Mouse (Mus musculus) megakaryocyte-erythroid progenitor cell, adult 5-6 weeks (primary cell): ENCODE data around the gene Cdc42ep4. TPM values are rescaled to one million over a fixed set of nuclear protein-coding genes. Genes with fewer than 3 reads are reported as not detected.

Source experiments
- ATAC-seq: replicated peaks from 2 replicates; pipeline ENCODE4 v1.8.0; 2016; ENCODE audit warnings: mild to moderate bottlenecking, inconsistent platforms; ENCODE audit not compliant: severe bottlenecking, poor library complexity, low FRiP score, low TSS enrichment
- total RNA-seq, 2 experiments: library from RNA; stranded (forward) in 1 of 2; stranded (reverse) in 1 of 2; fragments of 200-1000, 215-1000 nt in 1 of 2; fragments of >200 nt in 1 of 2; fragmentation: Nextera tagmentation in 1 of 2; gene quantifications; 2 replicates each; pipeline ENCODE4 v1.2.3; 2014 to 2017

Gene Cdc42ep4
- total RNA-seq, 2 experiments from 2014 or later = 13.7 TPM

DNA sequence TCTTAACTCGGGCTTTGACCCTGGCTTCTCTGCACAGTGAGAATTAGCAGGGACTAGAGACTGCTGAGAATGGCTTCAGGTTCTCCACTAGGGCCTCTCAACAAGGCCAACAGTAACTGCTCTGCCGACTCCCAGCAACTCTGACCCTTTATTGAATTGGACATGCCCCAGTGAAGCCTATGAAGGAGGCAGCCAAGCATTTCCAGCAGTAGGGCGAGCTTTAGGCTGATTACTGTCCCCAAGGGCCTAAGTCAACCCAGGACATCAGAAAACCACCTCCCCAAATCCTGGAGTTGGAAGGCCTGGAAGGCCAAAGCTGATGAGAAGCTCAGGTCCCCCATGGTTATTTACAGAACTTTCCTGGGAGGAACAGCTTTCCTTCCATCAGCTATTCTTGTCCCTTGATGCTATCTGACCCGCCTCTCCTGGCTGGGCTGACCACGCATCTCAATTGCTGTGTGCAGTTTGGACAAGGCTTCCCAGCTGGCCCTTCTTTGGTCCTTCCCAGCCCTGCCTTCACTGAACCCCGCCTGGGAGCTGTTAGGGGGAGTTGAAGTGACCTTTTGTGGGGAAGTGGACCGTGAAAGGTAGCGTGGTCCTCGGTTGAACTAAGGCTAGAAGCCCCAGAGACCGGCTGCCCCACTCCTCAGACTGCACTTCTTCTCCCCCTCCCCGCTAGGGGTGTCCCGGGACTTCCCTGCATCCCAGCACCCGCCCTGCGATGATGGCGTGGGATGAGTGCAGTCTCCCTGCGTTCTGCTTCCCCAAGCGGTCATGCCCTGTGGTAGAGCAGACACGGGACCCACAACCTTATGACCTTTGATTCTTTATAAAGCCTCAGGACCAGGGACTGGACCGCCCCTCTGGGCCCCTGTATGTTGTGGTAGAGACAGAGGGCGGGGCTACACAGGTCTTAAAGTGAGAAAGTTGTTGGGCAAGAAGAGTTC lies 27.3 kb upstream of the Cdc42ep4 start:
- ATAC-seq = no peak

DNA sequence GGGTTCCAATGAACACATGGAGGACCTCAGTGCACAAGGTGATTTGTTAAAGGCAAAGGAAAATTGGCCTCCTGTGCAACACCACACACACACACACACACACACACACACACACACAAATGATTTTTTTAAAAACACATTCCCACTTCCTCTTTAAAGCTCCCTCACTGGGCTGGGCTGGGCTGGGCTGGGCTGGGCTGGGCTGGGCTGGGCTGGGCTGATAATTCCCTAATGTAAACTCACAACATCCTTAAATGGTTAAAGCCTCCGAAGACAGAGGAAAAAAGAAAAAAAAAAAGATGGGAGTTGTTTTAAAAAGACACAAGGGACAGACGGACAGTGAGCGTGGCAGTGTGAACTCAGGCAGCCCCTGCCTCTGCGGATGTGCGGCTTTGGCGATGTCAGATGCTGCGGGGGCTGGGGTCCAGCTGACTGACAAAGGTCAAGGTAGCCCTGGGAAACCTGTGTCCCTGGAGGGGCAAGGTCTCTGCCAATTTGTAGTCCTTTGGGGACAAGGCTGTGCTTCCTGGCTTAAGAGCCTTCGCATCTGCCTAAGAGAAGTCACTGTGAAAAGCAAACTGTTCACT lies 26.3 kb upstream of the Cdc42ep4 start:
- no peak for ATAC-seq

DNA sequence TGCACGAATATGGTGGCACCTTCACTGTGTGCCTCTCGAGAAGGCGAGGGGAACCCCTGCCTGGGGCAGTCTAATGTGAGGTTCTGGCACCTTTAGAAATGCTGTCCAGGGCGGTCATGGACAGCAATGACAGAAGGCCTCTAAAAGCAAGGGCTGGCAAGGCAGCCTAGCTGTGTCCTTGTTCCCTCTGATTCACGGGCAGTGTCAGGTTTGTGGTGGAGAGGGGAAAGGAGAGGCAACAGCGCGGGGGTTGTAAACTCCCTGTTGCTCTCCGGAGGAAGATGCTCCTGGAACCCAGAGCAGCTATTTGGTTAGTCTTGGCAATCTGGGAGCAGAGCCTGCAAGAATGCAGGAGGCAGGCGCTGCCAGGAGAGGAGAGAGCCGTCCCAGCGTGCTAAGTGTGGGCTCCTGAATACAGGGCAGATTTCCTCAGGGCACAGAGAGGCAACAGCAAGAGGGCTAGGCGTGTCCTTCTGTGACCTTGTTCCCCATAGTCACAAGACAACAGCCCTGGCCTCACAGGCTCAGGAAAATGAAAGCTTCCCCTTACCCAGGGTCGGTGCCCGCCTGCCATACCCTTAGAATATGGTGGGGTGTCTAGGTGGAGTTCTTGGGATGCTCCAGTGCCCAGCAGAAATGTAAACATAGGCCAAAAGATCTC lies 25.3 kb upstream of the Cdc42ep4 start:
- ATAC-seq = no peak

DNA sequence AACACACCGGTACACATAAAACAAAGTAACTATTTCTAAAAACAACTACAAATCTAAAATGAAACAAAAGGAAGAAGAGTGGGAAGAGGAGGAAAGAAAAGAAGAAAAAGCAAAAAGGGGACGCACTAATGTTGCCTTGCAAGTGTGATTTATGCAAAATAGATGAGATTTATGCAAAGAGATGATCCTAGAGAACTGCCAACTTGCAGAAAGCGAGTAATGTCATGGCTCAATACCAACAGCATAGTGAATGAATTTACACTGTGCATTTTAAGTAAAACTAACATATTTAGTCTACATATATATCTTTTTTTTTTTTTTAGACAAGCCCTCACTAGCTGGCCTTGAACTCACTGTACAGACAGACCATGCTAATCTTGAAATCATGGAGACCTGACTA lies 23.1 kb upstream of the Cdc42ep4 start:
- no peak for ATAC-seq

DNA sequence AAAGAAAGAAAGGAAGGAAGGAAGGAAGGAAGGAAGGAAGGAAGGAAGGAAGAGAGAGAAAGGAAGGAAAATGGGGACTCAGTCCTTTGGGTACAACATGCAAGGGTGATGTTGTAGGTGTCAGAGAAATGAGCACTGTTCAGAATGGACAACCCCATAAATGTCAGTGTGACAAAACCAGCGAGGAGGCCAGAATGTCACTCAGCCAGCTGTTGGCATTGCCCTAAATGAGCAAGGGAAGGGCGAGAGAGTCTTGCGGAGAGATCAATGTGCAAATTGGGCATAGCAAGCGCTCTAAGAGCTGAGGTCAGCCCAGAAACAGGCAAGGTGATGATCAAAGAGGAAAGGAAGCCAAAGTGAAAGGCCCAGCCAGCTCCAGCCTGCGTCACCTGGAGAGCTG lies 21.5 kb upstream of the Cdc42ep4 start:
- no peak for ATAC-seq

DNA sequence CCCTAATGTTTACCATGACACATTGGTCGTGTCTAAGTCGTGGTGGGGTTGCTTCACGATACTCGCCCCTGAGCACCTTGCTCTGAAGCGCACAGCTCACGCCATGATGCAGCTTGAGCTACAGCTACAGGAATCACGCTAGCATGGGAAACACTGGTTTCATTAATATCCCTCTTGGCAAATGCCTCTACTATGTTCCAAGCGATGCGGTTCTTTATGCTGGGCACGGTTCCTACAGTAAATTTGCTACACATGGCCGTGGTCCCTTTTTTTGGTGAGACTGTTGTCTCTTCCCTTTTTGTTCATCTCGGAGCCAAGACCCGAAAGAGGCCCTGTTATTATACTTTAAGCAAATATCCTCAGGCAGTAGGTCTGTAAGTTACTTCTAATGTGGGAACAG lies 19.5 kb upstream of the Cdc42ep4 start:
- no peak for ATAC-seq

DNA sequence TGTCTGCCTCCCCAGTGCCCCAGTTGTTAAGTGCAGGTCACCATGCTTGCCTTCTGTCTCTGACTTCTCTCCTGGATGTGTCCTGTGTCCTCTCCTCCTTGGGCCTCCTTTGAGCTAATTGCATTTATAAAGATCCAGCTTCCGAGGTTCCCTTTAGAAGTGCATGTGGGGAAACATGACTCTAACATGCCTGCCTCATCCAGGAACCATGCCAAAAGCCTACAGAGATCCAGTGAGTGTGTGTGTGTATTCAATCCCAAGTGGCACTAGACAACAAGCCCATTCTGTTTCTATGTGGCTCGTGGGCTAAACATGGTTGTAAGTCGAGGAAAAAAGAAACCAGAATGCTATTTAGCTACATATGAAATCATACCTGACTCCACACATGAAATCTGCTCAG lies 16.7 kb upstream of the Cdc42ep4 start:
- ATAC-seq = no peak

DNA sequence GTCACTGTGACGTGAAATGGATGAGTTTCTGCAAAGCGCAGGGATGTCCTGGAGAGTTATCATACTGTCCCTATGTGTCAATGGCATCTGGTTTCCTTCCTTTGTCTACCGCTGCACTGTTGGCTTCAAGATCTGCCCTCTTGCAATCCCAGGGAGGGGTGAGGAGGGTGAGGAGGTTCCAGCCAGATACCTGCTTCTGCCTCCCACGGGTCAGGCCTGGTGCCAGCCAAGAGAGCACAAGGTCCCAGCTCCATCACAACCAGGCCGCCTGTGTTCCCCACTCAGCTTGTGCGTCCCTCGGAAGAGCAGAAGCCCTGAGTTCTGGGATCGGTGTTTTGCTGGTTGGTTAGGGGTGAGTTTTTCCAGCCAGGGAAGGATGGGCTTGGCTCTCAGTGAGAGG lies 15.6 kb upstream of the Cdc42ep4 start:
- ATAC-seq = no peak

DNA sequence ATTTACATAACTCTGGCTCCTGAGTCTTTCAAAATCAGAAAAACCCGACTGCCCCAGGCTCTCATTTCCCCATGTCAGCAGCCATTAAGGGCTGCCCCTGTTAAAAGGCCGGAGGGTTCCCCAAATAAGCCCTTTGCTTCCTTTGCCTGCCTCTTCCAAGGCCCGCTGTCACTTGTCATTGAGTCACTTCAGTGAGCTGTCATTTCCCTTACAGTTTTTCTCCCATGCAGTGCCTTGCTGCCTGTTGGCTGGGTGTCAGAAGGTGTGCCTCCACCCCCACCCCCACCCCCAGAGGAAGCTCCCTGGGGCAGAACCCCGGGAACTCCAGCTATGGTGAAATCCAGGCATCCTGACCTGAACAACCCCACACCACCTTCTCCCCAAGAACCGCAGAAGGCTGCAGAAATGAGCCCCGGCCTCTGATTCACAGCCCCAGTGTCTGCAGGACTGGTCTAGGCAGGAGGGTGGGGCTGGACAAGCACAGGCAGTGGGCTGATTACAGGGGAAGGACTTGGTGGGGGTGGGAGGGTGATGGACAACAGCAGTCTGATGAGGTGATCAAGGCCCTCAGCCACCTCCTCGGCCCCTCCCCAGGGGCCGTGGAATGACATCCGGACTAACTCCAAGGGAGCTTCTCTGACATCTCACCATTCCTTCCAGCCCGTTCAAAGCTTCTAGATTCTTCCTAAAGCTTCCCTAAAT lies 14.8 kb upstream of the Cdc42ep4 start:
- ATAC-seq = no peak

DNA sequence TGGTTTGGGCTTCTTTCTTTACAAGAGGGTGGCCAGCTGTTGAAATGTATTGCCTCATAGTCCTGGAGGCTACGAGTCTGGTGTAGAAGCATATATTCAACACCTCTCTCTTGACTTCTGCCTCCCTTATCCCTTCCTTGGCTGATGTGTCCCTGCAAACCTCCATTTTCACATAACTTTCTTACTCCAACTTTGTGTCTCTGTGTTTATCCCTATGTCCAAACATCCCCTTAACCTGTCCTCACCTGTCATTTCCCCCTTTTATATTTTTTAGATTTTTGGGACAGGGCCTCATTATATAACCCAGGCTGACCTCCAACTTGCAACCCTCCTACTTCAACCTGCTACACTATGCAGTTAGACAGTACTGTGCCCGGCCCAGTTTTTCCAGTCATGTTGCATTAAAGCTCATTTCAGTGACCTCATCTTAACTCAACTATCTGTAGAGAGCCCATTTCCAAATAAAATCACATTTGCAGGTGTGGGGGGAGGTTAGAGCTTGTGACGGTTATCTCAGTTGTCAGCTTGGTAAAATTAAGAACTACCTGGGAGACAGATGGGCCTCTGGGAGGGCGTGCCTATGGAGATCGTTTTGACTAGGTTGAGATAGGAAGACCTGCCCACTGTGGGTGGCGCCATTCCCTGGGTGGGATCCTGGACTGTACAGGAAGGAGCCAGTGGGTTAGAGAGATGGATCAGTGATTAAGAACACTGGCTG lies 12.6 kb upstream of the Cdc42ep4 start:
- no peak for ATAC-seq

DNA sequence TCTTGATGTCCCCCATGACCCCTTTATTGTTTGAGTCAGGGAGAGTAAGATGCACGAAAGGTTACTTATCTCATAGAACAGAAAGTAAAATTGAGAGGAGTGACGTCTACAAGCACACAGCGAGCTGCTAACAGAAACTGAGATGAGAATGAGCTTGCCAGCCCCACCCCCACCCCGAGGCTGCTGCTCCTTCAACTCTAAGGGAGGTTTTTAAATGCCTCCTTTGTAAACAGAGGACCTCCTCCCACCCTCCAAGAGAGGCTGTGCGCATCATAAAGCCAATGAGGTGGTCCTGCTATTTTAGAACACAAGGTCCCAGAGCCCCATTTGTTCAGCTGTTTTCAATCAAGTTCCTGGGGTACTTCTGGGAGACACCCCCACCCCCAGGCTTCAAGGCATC lies 11.8 kb upstream of the Cdc42ep4 start:
- peak; percentile 72 for ATAC-seq

DNA sequence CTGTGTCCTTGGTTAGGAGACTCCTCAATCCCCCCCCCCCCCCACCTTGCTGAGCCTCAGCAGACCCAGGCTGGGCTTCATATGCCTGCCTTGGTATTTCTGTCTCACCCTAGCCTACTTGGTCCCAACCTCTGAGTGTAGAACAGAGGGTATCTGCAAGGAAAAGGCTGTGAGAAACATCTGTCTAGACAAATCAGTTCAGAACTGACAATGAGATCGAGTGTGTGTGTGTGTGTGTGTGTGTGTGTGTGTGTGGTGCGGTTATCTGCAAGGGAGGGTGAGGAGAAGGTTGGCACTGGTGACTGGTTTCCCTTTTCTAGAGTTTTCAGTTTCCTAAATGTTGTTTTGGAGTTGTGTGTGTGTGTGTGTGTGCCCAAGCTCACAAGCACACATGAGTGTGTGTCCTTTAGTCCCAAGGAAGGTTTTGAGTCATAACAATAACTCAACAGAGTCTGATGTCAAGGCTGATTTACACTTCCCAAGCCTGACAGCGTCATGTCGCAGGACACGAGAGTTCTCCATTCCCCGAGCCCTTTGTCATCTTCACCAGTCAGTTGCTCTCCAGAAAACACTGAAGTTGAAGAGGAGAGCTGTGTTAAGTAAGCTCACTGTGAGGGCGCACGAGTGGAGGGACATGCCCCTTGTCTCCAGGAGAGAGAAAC lies 10.6 kb upstream of the Cdc42ep4 start:
- no peak for ATAC-seq

DNA sequence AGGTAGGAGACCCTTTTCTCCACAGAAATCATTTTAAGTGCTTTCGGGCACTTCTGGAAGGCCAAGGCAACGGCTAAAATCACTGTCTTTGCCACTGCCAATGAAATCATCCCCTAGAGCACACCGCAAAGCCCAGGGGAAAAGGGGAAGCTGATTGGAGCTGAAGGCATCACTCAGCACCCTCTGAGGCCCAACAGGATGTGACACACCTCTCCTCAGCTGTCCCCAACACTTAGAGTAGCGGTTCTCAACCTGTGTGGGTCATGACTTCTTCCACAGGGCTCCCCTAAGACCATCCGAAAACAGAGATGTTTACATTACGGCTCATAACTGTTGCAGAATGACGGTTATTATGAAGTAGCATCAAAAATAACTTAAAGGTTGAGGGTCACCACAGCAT lies 10.0 kb upstream of the Cdc42ep4 start:
- ATAC-seq = no peak

DNA sequence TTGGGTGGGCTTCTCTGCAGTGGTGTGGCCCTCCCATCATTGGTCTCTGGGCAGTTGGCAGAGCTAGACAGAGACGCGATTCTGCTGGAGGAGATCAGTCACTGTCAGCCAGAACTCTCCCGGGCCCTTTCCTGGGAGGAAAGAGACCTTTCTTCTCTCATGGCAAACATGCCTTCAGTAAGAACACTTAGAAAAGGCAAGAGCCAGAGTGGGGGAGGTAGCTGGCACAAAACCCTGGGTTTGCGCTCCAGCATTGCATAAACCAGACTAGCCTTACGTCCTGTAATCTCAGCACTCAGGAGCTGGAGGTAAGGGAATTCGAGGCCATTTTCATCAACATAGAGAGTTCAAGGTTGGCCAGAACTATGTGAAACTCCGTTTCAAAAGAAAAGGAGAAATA lies 8.8 kb upstream of the Cdc42ep4 start:
- ATAC-seq = no peak

DNA sequence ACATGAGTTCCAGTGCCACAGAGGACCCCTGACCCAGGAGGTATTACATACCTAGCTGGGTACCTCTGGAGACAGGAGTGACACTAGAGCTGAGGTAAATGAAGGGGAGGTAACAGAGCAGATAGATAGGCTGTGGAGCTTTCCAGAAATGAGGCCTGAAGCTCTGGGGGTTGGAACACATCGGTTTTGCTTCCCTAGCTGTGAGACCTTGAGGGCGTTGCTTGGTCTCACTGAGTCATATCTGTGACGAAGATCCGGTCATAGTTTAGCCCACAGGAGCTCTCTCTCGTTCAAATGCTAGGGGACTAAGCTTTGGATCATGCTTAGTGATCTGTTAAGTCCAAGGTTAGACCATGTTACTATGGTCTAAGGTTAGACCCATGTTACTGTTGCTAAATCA lies 7.2 kb upstream of the Cdc42ep4 start:
- no peak for ATAC-seq

DNA sequence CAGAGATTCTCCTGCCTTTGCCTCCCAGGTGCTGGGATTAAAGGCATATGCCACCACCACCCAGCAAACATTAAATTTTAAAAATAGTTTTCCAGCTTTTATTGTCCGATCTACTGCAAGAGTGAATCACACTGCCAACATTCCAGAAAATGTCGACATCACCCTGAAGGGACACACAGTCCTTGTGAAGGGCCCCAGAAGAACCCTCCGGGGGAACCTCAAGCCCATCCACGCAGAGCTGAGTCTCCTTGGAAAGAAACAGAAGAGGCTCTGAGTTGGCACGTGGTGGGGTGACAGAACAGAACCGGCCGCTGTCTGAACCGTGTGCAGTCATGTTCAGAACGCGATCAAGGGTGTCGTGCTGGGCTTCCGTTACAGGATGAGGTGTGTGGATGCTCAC lies 4.9 kb upstream of the Cdc42ep4 start:
- no peak for ATAC-seq

DNA sequence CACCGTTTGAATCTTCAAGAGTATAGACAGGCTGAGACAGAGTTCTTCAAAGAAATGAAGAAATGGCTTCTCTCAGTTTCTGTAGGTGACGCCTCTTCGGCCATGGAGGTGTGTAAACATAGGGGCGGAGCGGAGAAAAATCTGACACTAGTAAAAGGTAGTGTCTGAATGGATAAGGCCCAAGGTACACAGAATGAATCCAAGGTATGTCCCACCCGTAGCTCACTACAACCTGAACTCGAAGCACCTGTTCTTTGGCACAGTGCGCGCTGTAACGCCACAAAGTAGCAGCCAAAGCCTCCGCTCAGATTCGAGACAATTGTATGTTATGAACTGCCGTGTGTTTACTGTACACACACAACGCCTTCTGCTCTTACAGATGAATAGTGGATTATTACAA lies 4.2 kb upstream of the Cdc42ep4 start:
- ATAC-seq = no peak

DNA sequence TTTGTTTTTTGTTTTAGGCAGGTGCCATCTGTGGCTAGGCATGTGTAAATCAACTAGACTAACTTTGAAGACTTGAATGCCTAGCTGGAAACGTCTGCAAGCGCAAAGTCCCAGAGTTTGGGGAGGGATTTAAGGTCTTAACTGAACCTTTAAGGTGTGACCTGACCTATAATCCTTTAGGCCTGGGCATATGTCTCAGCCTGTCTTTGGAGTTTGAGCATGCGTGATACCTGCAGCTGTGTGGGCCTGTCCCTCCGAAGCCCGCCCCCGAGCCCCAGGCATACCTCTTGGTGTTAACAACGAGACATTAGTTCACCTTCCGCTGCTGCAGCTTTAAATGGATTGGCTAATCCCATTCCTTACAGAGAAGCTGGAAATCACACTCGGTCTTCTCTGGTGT lies 3.2 kb upstream of the Cdc42ep4 start:
- no peak for ATAC-seq
